Mouse (Mus musculus): ENCODE measurements around the gene Mthfd1l. TPM values are rescaled to one million over a fixed set of nuclear protein-coding genes. Genes with fewer than 3 reads are reported as not detected.

Mthfd1l gene
- polyA plus RNA-seq, 1 experiment from 2014 or later: 26.0 TPM

DNA sequence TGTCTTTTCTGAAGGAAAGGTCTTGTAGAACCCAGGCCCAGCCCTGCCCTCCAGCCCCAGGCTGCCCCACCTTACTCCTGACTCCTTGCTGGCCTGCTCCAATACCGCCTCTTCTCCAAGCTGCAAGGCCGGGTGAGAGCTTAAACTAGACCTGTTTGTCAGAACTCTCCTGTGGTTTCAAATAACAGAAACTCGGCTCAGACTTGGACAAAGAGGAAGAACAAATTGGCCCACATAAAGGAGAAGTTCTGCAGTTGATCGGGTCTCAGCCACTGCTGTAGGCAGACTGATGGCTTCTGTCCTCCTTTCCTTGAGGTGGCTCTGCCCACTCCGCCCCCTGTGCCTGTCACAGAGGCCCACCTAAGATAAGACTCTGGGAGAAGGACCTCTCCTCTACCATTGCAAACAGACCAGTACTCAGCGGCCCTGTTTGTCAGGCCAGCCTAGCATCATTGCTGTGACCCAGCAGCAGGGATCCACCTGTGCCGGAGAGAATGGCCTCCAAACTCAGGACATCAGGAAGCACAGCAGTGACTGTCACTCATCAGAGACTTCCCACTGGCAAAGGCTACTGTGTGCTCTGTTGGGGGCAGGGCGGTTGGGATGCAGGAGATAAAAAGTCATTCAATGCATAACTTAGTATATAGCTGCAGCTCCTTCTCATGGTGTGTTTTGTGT is 153.6 kb downstream of the Mthfd1l start:
- Histone ChIP-seq H3K9me3 (replicated peaks) (no peaks in the 10 kb centered on the region), H3K4me2 (peak overlapping the region; percentile 24), H3K4me3 (replicated peaks) (no peak overlapping the region), H3K36me3 (peaks cover 26% of the 10 kb centered on the region), H3K9ac (peak overlapping the region; percentile 29; the same call in 1 of the 2 replicates), H3K27me3 (no peaks in the 10 kb centered on the region), H3K4me1 (replicated peaks) (peaks cover 45% of the 10 kb centered on the region), H3K27ac (no peak overlapping the region; the same call in 1 of the 2 replicates)
- WGBS (ENCODE audit: insufficient replicate concordance): 36% methylated on average over 8 of the region's 8 CpGs
- ATAC-seq (ENCODE audit: low read depth) (peak; percentile 75), DNase-seq (no peak)

DNA sequence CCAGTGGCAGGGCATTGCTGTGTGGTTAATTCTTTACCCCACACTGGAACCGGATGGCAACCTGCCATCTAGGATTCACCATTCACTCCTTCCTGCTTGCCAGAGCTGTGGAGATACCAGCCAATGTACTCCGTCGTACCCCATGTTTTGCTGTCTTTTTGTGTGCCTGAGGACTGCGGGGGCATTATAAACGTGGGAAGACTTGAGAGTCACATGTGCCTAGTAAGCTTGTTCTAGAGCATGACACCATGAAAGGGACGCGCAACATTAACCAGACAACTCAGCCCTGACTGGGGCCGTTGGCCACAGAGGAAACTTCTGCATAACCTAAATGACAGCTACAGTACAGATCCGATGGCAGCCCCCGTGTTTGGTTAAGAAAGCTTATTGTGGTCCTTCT is 155.5 kb downstream of the Mthfd1l start:
- Histone ChIP-seq H3K4me1 (replicated peaks) (peaks cover 44% of the 10 kb centered on the region), H3K4me3 (replicated peaks) (no peak overlapping the region), H3K9ac (no peak overlapping the region), H3K27ac (peak overlapping the region; percentile 47; the same call in 1 of the 2 replicates), H3K36me3 (peaks cover 21% of the 10 kb centered on the region), H3K4me2 (no peak overlapping the region), H3K27me3 (no peaks in the 10 kb centered on the region), H3K9me3 (replicated peaks) (no peaks in the 10 kb centered on the region)
- ATAC-seq (ENCODE audit: low read depth): no peak
- 68% methylated on average over 10 of the region's 10 CpGs for WGBS (ENCODE audit: insufficient replicate concordance)
- no peak for DNase-seq

DNA sequence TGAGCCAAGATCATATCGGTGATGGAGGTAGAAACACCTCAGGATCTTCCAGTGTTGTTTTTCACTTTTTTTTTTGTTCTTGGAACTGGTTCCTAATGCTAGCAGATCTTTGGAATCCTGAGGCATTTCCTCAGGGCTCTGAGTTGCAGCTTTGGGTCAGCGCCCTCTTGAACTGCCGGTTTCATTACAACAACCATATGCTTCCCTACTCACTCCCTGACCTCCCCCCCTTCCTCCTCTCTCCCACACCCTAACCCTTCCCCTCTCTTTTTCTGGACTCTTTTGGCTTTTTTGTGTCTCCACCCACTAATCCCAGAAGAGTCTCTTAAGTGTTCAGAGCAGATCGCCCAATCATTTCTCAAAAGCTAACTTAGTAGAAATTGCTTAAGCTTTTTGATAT is 156.0 kb downstream of the Mthfd1l start:
- Histone ChIP-seq H3K27me3 (no peaks in the 10 kb centered on the region), H3K9ac (no peak overlapping the region), H3K4me3 (replicated peaks) (no peak overlapping the region), H3K4me1 (replicated peaks) (peaks cover 41% of the 10 kb centered on the region), H3K27ac (0 out of 2 replicates have a peak overlapping the region, but pooled peaks have one; percentile 47), H3K9me3 (replicated peaks) (no peaks in the 10 kb centered on the region), H3K4me2 (no peak overlapping the region), H3K36me3 (peaks cover 22% of the 10 kb centered on the region)
- DNase-seq (no peak), ATAC-seq (ENCODE audit: low read depth) (no peak)
- WGBS (ENCODE audit: insufficient replicate concordance): 73% methylated on average over 4 of the region's 4 CpGs

DNA sequence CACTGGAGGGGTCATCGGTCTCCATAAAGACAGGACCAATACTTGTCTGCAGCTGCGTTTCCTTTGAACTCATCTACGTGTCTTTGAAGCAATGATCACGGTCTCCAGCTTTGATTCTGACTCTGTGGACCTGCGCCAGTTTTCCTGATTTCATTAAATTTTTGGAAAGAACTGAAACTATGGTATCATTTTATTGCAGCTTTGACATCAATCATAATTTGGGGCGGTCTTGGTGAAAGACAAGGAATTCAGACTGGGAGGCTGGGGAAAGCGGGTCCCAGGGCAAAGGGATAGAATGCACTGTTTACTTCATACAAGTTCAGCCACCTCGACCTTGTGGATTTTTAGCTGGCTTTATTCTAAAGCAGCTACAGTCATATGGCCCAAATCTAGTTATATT is 156.5 kb downstream of the Mthfd1l start:
- Histone ChIP-seq H3K4me2 (no peak overlapping the region), H3K9ac (no peak overlapping the region), H3K4me3 (replicated peaks) (no peak overlapping the region), H3K4me1 (replicated peaks) (peaks cover 42% of the 10 kb centered on the region), H3K27me3 (no peaks in the 10 kb centered on the region), H3K9me3 (replicated peaks) (no peaks in the 10 kb centered on the region), H3K36me3 (peaks cover 25% of the 10 kb centered on the region), H3K27ac (no peak overlapping the region)
- 80% methylated on average over 8 of the region's 8 CpGs for WGBS (ENCODE audit: insufficient replicate concordance)
- DNase-seq (no peak), ATAC-seq (ENCODE audit: low read depth) (no peak)

DNA sequence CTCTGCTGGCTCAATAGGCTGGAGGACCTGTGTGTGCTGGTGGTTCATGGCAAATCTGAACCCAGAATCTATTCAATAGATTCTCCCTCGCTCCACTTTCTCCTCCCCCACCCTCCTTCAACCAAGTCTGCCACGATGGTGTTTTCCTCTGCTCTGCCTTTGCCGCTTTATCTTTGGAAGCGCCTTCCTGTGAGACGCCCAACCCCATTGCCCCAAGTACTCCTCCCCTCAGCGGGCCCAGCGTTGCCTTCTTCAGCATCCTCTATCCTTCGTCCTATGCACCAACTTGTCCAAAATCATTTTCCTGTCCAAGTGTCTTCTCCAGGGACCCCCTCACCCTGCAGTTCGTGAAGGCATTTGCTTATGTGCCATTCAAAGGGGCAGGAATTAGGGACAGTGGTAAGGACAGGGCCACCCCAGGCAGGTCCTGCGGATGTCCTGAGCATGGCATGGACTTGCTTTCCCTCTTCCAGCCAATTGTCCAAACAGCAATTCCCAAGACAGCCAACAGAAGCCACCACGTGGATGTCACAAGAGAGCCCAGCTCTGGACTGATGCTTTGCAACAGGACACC is 157.2 kb downstream of the Mthfd1l start:
- H3K4me2 ChIP-seq: no peak overlapping the region
- H3K9me3 ChIP-seq (replicated peaks): no peaks in the 10 kb centered on the region
- no peaks in the 10 kb centered on the region for H3K27me3 ChIP-seq
- WGBS (ENCODE audit: insufficient replicate concordance): 65% methylated on average over 11 of the region's 11 CpGs
- ATAC-seq (ENCODE audit: low read depth) (0 out of 2 replicates have a peak, but pooled peaks have one; percentile 24), DNase-seq (no peak)
- no peak overlapping the region for H3K4me3 ChIP-seq (replicated peaks)
- H3K36me3 ChIP-seq: peaks cover 31% of the 10 kb centered on the region
- H3K4me1 ChIP-seq (replicated peaks): peaks cover 47% of the 10 kb centered on the region
- no peak overlapping the region for H3K27ac ChIP-seq
- H3K9ac ChIP-seq: no peak overlapping the region

DNA sequence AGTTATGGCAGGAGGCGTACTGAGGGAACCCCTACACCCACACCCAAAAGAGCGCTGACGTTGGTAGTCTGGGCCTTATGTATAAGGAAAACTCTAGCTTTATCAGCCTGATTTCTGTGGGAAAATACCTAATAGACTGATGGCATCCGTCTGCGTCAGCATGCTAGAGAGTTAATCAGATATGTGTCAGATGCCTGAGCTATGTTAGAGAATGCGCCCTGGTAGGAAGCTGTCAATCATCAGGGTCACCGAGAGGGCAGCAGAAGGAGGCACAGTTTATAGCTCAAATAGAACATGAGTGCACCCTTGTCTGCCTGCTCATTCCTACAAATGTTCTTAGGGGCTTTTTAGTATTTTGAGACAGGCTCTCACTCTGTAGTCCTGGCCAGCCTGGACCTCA is 159.8 kb downstream of the Mthfd1l start:
- ATAC-seq (ENCODE audit: low read depth) (no peak), DNase-seq (no peak)
- Histone ChIP-seq H3K4me3 (replicated peaks) (no peak overlapping the region), H3K4me1 (replicated peaks) (peaks cover 31% of the 10 kb centered on the region), H3K4me2 (no peak overlapping the region), H3K9me3 (replicated peaks) (no peaks in the 10 kb centered on the region), H3K27me3 (no peaks in the 10 kb centered on the region), H3K27ac (no peak overlapping the region), H3K36me3 (peaks cover 26% of the 10 kb centered on the region), H3K9ac (no peak overlapping the region)
- 71% methylated on average over 7 of the region's 7 CpGs for WGBS (ENCODE audit: insufficient replicate concordance)

DNA sequence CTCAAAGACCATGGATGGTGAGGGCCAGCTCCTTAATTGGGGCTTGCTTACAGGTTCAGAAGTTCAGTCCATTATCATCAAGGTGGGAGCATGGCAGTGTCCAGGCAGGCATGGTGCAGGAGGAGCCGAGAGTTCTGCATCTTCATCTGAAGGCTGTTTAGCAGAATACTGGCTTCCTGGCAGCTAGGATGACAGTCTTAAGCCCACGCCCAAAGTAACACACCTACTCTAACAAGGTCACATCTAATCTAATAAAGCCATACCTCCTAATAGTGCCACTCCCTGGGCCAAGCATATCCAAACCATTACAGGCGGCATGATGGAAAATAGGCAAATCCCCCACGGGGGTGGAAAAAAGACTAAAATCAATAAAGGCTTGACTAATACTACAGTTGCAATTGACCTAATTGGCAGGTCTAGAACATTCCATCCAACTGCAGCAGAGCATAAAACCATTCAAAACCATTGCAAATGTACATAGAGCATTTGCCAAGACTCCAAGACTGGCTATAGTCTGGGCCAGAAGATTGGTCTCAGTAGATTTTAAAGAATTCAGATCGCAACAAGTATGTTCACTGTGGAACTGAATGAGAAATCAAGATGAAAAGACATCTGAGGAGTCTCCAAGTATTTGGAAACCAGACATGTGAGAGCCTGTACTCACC is 162.3 kb downstream of the Mthfd1l start:
- ATAC-seq (ENCODE audit: low read depth) (peak; percentile 90), DNase-seq (no peak)
- peak overlapping the region; percentile 6; the same call in 1 of the 2 replicates for H3K4me3 ChIP-seq (replicated peaks)
- peaks cover 16% of the 10 kb centered on the region for H3K4me1 ChIP-seq (replicated peaks)
- no peaks in the 10 kb centered on the region for H3K27me3 ChIP-seq
- H3K9me3 ChIP-seq (replicated peaks): no peaks in the 10 kb centered on the region
- WGBS (ENCODE audit: insufficient replicate concordance): 67% methylated on average over 5 of the region's 5 CpGs
- peak overlapping the region; percentile 10; the same call in 1 of the 2 replicates for H3K4me2 ChIP-seq
- peak overlapping the region; percentile 50 for H3K27ac ChIP-seq
- H3K36me3 ChIP-seq: peaks cover 31% of the 10 kb centered on the region
- no peak overlapping the region for H3K9ac ChIP-seq

DNA sequence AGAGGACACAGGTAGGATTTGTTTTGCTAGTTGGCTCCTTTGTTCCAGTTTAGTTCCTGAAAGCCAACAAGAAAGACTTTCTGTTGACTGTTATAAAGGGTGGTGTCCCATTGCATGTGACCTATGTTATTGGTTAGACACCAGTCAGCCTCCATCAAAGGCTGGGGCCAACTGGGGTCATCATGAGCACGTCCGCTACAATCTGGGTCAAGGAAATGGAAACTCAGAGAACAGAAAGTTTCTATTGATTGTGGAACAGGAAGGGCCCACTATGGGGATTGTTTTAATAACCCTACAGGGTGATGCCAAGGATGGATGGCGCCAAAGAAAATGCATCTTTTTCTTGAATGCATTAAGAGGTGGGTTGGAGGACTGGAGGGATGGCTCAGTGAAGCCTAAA is 166.6 kb downstream of the Mthfd1l start:
- H3K36me3 ChIP-seq: peaks cover 18% of the 10 kb centered on the region
- no peak for DNase-seq

DNA sequence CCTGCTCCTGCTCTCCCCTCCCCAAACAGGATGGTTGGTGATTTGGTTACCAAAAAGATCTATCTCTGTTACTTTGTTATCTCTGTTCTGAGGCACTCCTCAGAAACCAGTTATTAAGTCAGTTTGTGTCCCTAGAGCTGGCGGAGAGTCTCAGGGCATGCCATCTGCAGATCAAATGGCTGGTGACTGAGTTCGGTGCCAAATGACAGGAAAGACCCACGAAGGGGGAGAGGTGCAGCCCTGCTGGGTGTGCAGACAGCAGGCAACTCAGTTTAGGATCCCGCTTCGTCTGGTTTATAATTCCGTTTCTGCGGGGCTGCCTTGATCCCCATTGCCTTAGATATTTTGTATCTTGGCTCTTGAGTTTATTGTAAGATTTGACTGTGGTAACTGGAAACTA is 168.8 kb downstream of the Mthfd1l start:
- no peak overlapping the region for H3K4me3 ChIP-seq (replicated peaks)
- ATAC-seq (ENCODE audit: low read depth): no peak
- H3K9me3 ChIP-seq (replicated peaks): no peaks in the 10 kb centered on the region
- H3K9ac ChIP-seq: no peak overlapping the region
- no peaks in the 10 kb centered on the region for H3K27me3 ChIP-seq
- no peak overlapping the region for H3K27ac ChIP-seq
- 83% methylated on average over 7 of the region's 7 CpGs for WGBS (ENCODE audit: insufficient replicate concordance)
- DNase-seq: no peak
- H3K4me1 ChIP-seq (replicated peaks): no peaks in the 10 kb centered on the region
- peaks cover 22% of the 10 kb centered on the region for H3K36me3 ChIP-seq
- H3K4me2 ChIP-seq: no peak overlapping the region

More for the DNA sequence above, 166.6 kb downstream of the Mthfd1l start:
- 77% methylated on average over 3 of the region's 3 CpGs for WGBS (ENCODE audit: insufficient replicate concordance)
- H3K9ac ChIP-seq: no peak overlapping the region
- no peak overlapping the region for H3K4me3 ChIP-seq (replicated peaks)
- H3K27ac ChIP-seq: no peak overlapping the region
- peaks cover 13% of the 10 kb centered on the region for H3K4me1 ChIP-seq (replicated peaks)
- no peaks in the 10 kb centered on the region for H3K27me3 ChIP-seq
- H3K9me3 ChIP-seq (replicated peaks): no peaks in the 10 kb centered on the region
- no peak for ATAC-seq (ENCODE audit: low read depth)
- no peak overlapping the region for H3K4me2 ChIP-seq

DNA sequence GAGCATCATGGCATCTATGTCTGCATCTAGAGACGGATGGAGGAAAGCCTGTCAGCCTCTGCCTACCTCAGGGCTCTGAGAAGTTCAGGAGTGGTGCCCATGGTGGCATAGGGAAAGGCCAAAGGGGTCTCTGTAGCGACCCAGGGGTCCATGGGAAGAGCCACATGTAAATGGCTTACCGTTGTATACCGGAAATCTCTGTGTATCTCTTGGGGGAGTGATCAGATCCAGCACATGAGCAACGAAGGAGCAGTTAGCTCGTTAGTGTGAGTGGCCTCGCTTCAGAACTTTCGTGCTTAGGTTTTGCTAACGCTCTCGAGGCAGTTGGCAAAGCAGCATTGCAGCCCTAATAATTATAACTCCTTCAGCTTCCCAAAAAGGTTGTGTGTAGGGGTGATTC is 169.9 kb downstream of the Mthfd1l start:
- Histone ChIP-seq H3K9me3 (replicated peaks) (no peaks in the 10 kb centered on the region), H3K27ac (no peak overlapping the region), H3K9ac (no peak overlapping the region), H3K4me3 (replicated peaks) (no peak overlapping the region), H3K4me1 (replicated peaks) (no peaks in the 10 kb centered on the region), H3K27me3 (no peaks in the 10 kb centered on the region), H3K36me3 (peaks cover 31% of the 10 kb centered on the region), H3K4me2 (no peak overlapping the region)
- ATAC-seq (ENCODE audit: low read depth) (no peak), DNase-seq (no peak)
- WGBS (ENCODE audit: insufficient replicate concordance): 82% methylated on average over 10 of the region's 10 CpGs

DNA sequence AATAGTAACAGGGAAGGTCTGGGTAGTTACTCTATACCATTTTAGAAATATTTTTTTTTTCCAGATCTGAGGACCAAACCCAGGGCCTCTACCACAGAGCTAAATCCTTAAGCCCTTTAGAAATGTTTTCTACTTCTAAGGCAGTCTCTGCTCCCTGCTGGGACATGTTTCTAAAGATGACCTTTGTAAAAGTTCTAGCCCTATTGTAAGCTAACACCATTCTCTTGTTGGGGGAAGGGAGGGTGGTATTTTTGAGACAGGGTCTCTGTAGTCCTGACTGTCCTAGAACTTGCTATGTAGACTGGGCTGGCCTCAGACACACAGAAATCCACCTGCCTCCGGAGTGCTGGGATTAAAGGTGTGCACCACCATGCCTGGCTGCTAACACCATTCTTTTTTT is 170.5 kb downstream of the Mthfd1l start:
- DNase-seq (no peak), ATAC-seq (ENCODE audit: low read depth) (no peak)
- Histone ChIP-seq H3K9ac (no peak overlapping the region), H3K27ac (no peak overlapping the region), H3K4me2 (no peak overlapping the region), H3K27me3 (no peaks in the 10 kb centered on the region), H3K4me3 (replicated peaks) (no peak overlapping the region), H3K4me1 (replicated peaks) (no peaks in the 10 kb centered on the region), H3K9me3 (replicated peaks) (no peaks in the 10 kb centered on the region), H3K36me3 (peaks cover 36% of the 10 kb centered on the region)
- 76% methylated on average over 1 of the region's 1 CpGs for WGBS (ENCODE audit: insufficient replicate concordance)
